9 mouse cellular contexts compared by ENCODE assay signal in genomic region chr12:106080945-106081747, GRCm38 (mm10).
DNase-seq lines count a peak whose midpoint lies in the region; ATAC-seq lines count a peak whose summit lies in the region.
"Had no signal": no experiment of that assay in that cellular context is flagged by ENCODE, and none has a peak within 500 bp of the region (broad histone marks: within the 10 kb centered on the region; RNA-seq: fewer than 3 reads in every experiment).

No protein-coding gene starts in this region.

- H3K36me3 ChIP-seq in forebrain, embryonic 10.5 days (replicated peaks) = peaks cover 13% of the 10 kb centered on the region
- H3K36me3 ChIP-seq in limb, embryonic 13.5 days = peaks cover 7% of the 10 kb centered on the region

- peaks cover 11% of the 10 kb centered on the region; the same call in 1 of the 2 replicates for H3K27me3 ChIP-seq in forebrain, embryonic 10.5 days (ENCODE audit: poor library complexity, severe bottlenecking)
- no peaks in the 10 kb centered on the region for H3K27me3 ChIP-seq in limb, embryonic 13.5 days

- no peak for ATAC-seq in limb, embryonic 13.5 days (ENCODE audit: low FRiP score, low read depth)
- ATAC-seq: lung, postnatal 0 days had no signal

- H3K9me3 ChIP-seq in forebrain, embryonic 10.5 days = no peaks in the 10 kb centered on the region
- H3K9me3 ChIP-seq in limb, embryonic 13.5 days = no peaks in the 10 kb centered on the region

- no peak overlapping the region for H3K9ac ChIP-seq in limb, embryonic 13.5 days

- intact Hi-C loops in gastrocnemius, postnatal 14 days (cut with DNase I; ENCODE audit: low total_unique reads) = no loop called here
- intact Hi-C loops in heart, postnatal 14 days (cut with DNase I) = no loop called here

- DNase-seq in MN1 (ENCODE audit: low spot score) (peak; percentile 6), ZHBTc4 (ENCODE audit: low read depth, low spot score) (peak; percentile 72)
- DNase-seq in forebrain, embryonic 10.5 days (ENCODE audit: extremely low spot score, low spot score) = peak; percentile 42
- DNase-seq in gastrocnemius, postnatal 14 days = no peak
- DNase-seq in spleen, postnatal 14 days (ENCODE audit: low spot score in 2 of 2) = no peak
- DNase-seq in heart, postnatal 14 days = no peak
- no peak for DNase-seq in heart, adult 8-10 months (ENCODE audit: low spot score)

- peaks cover 51% of the 10 kb centered on the region for H3K4me1 ChIP-seq in forebrain, embryonic 10.5 days
- peaks cover 24% of the 10 kb centered on the region for H3K4me1 ChIP-seq in limb, embryonic 13.5 days

- 35% methylated on average over 23 of the region's 23 CpGs for WGBS in forebrain, embryonic 10.5 days
- WGBS in limb, embryonic 13.5 days = 25% methylated on average over 23 of the region's 23 CpGs

- peak overlapping the region; percentile 32 for H3K4me3 ChIP-seq in forebrain, embryonic 10.5 days
- H3K4me3 ChIP-seq in limb, embryonic 13.5 days = no peak overlapping the region

- H3K4me2 ChIP-seq in limb, embryonic 13.5 days (replicated peaks) = peak overlapping the region; percentile 46

- peak overlapping the region; percentile 36; the same call in 1 of the 2 replicates for H3K27ac ChIP-seq in forebrain, embryonic 10.5 days
- no peak overlapping the region for H3K27ac ChIP-seq in limb, embryonic 13.5 days

Comparison
In these comparisons a context has a peak if more than half of its experiments do, and no peak if none do; other contexts are left out.
1. DNase-seq: peak in MN1 (single experiment), ZHBTc4 (single experiment) and forebrain, embryonic 10.5 days (single experiment); none in gastrocnemius, postnatal 14 days (single experiment), spleen, postnatal 14 days (0 of 2), heart, postnatal 14 days (0 of 2) and heart, adult 8-10 months (single experiment).